Mouse (Mus musculus) E14TG2a.4 (cell line): ENCODE measurements at regions not wholly inside any gene's neighbourhood (a gene's known extent, or its start where the extent isn't known, plus 50 kb on each side); places are given as distances from the start of the nearest gene placed in this dataset.

Source experiments
- CTCF ChIP-seq: conservative IDR thresholded peaks from 2 replicates; pipeline ENCODE4 v1.5.1; 2014; ENCODE audit warnings: low read length
- NANOG ChIP-seq: IDR thresholded peaks from 2 replicates; pipeline ENCODE4 v1.6.1; 2014; ENCODE audit warnings: borderline replicate concordance, low read length, mixed read lengths
- POU5F1 ChIP-seq: IDR thresholded peaks from 2 replicates; pipeline ENCODE4 v1.6.1; 2014; ENCODE audit warnings: low read length, borderline replicate concordance

- TF ChIP-seq NANOG, result no peak
- TF ChIP-seq CTCF, result no peak
- no peak for TF ChIP-seq POU5F1
Measured at GRCm38 (mm10) chr7:68582540-68583325, 166.3 kb downstream of the Arrdc4 start.
